Mouse (Mus musculus) brown adipose tissue, adult 24 weeks (tissue): ENCODE measurements at regions not wholly inside any gene's neighbourhood (a gene's known extent, or its start where the extent isn't known, plus 50 kb on each side); places are given as distances from the start of the nearest gene placed in this dataset.

Source experiments
- H3K27ac ChIP-seq: fragments of 200-500 bp; replicated peaks from 2 replicates; pipeline ENCODE4 v1.5.1; 2012; ENCODE audit warnings: low read depth, mild to moderate bottlenecking, low read length
- H3K4me1 ChIP-seq: fragments of 200-500 bp; 2 replicates; pipeline ENCODE4 v1.6.1; 2012; ENCODE audit warnings: low read length, mixed read lengths; ENCODE audit not compliant: control insufficient read depth, insufficient read depth, insufficient read length
- H3K4me3 ChIP-seq: fragments of 200-500 bp; 2 replicates; pipeline ENCODE4 v1.5.1; 2012; ENCODE audit warnings: low read depth, mild to moderate bottlenecking, low read length, moderate library complexity; ENCODE audit not compliant: insufficient read depth

- Histone ChIP-seq H3K27ac (no peak overlapping the region), H3K4me1 (no peaks in the 10 kb centered on the region), H3K4me3 (no peak overlapping the region)
These were observed 349.4 kb downstream of the Bcl11a start for GRCm38 (mm10) chr11:24426995-24427883.

- H3K4me1 ChIP-seq, result no peaks in the 10 kb centered on the region
- no peak overlapping the region for H3K27ac ChIP-seq
- no peak overlapping the region for H3K4me3 ChIP-seq
These were observed 370.8 kb downstream of the Bcl11a start for GRCm38 (mm10) chr11:24448608-24449007.

- Histone ChIP-seq H3K4me3 (no peak overlapping the region), H3K27ac (no peak overlapping the region), H3K4me1 (no peaks in the 10 kb centered on the region)
These were observed 374.4 kb downstream of the Bcl11a start for GRCm38 (mm10) chr11:24452267-24452666.

DNA sequence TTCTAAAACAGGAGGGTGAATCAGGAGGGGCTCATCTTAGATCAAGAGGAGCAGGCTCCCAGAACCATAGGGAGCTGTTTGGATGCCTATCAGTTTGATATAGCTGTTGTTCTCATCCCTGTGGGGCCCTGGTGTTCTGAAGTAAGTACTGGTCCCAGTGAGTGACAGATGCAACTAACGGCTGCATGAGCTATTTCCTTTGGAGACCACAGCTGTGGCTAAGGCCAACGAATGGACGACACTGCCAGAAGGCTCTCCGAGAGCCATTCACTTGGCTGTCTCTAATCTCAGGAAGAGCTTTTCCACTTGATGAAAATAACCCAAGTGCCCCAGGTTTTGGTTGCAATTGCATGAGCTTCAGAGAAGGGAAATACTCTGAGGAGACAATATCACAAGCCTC, 386.8 kb downstream of the Bcl11a start:
- Histone ChIP-seq H3K27ac (no peak overlapping the region), H3K4me1 (no peaks in the 10 kb centered on the region), H3K4me3 (no peak overlapping the region)

DNA sequence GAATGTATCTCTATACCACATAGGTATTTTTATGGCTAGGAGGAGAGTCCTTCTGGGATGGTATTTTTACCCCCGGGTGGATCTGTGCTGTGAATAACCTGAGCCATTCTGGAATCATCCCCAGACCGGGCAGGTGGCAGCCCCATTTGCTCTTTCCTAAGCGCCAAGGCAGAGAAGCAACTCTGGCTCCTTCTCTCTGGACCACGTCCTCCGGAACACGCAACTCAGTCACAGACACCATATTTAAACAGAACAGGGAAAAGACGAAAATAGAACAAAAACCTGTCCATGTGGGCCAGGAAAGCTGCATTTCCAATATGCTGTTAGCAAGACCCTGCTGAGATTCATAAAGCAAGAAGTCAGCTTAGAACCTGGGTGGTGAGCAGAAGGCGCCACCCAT, 389.6 kb downstream of the Bcl11a start:
- H3K27ac ChIP-seq, result no peak overlapping the region
- H3K4me3 ChIP-seq, result no peak overlapping the region
- H3K4me1 ChIP-seq, result no peaks in the 10 kb centered on the region

GRCm38 (mm10) chr11:24470469-24470868, 392.6 kb downstream of the Bcl11a start:
- Histone ChIP-seq H3K27ac (no peak overlapping the region), H3K4me3 (no peak overlapping the region), H3K4me1 (no peaks in the 10 kb centered on the region)

GRCm38 (mm10) chr11:24472617-24473367, 394.9 kb downstream of the Bcl11a start:
- Histone ChIP-seq H3K4me3 (no peak overlapping the region), H3K27ac (no peak overlapping the region), H3K4me1 (no peaks in the 10 kb centered on the region)

- no peak overlapping the region for H3K27ac ChIP-seq
- H3K4me3 ChIP-seq, result no peak overlapping the region
- H3K4me1 ChIP-seq, result no peaks in the 10 kb centered on the region
These were observed 395.6 kb downstream of the Bcl11a start for GRCm38 (mm10) chr11:24473368-24474010.

GRCm38 (mm10) chr11:24502722-24503424, 425.0 kb downstream of the Bcl11a start:
- Histone ChIP-seq H3K4me1 (no peaks in the 10 kb centered on the region), H3K27ac (no peak overlapping the region), H3K4me3 (no peak overlapping the region)

DNA sequence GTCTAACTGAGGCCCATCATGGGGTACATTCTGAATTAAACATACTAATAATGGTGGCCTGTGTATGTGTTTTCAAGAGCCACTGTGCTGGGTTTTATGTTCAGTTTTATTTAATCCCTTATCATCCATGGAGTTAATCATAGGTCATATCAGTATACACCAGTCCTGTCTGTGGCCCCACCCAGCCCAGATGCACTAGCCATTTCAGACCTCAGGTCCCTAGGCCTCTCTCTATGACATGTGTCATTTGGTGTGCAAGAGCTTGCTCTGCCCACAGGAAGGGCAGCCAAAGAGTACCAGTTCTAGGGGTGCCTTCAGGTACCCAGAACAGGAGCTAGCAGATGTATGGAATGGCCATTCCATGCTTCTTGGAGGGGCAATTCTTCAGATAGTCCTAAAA, 437.7 kb downstream of the Bcl11a start:
- Histone ChIP-seq H3K4me1 (no peaks in the 10 kb centered on the region), H3K4me3 (no peak overlapping the region), H3K27ac (no peak overlapping the region)

- no peak overlapping the region for H3K27ac ChIP-seq
- no peak overlapping the region for H3K4me3 ChIP-seq
- no peaks in the 10 kb centered on the region for H3K4me1 ChIP-seq
These were observed 457.6 kb downstream of the Bcl11a start for GRCm38 (mm10) chr11:24535462-24535861.

GRCm38 (mm10) chr11:24537721-24538120, 459.9 kb downstream of the Bcl11a start:
- Histone ChIP-seq H3K4me3 (no peak overlapping the region), H3K4me1 (no peaks in the 10 kb centered on the region), H3K27ac (no peak overlapping the region)

GRCm38 (mm10) chr11:24569655-24570054, 491.8 kb downstream of the Bcl11a start:
- no peaks in the 10 kb centered on the region for H3K4me1 ChIP-seq

GRCm38 (mm10) chr11:24613529-24613928, 535.7 kb downstream of the Bcl11a start:
- H3K4me1 ChIP-seq, result no peaks in the 10 kb centered on the region
- no peak overlapping the region for H3K4me3 ChIP-seq
- no peak overlapping the region for H3K27ac ChIP-seq

More at GRCm38 (mm10) chr11:24569655-24570054, 491.8 kb downstream of the Bcl11a start:
- Histone ChIP-seq H3K27ac (no peak overlapping the region), H3K4me3 (no peak overlapping the region)

DNA sequence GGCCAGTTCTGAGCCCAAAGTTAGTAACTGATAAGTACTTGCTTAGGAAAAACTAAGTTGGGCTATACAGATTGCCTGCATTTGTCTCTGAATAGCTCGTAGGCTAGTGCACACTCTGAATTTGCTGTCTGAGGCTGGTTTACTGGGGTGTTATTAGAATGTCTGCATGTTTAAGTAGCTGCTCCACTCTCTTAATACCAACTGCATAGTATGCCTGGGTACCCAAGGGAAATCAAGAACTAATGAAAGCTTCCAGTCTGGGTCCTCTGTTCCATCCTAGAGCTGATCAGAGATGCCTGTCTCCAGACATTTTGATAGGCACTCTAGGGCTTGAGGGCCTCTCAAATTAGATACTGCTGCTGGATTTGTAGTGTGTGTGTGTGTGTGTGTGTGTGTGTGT, 537.6 kb downstream of the Bcl11a start:
- no peak overlapping the region for H3K27ac ChIP-seq

More for the DNA sequence above, 537.6 kb downstream of the Bcl11a start:
- H3K4me1 ChIP-seq, result no peaks in the 10 kb centered on the region
- H3K4me3 ChIP-seq, result no peak overlapping the region
